Mouse (Mus musculus) retina, embryonic 14.5 days (tissue): ENCODE results near the gene Aatf.

Experiments
- DNase-seq: peaks from one replicate; pipeline ENCODE4 v3.0.0-alpha.2; 2015; ENCODE audit warnings: low spot score

The Aatf gene

DNA sequence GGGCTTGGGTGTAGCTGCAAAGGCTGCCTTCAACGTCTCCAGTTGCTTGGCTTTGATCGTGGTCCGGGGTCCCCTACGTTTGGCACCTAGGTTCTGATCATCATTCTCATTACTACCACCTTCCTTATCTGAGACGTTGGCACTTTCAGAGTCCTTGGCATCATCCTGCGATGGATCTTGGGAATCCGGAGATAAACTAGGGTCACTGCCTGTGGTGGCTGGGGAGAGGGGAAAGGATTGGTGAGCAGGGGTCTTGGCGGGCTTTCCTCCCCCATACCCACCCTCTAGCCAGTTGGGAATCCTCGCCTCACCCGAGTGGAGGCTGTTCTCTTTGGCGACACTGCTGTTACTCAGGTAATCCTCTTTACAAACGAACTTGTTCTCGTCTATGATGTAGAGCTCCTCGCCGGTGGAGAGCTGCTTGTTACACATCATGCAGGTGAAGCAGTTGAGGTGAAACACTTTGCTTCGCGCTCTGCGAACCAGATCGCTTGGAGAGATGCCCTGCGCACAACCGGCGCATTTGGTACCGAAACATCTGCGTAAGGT, 8.5 kb upstream of the Aatf start:
- DNase-seq = peak; percentile 6

DNA sequence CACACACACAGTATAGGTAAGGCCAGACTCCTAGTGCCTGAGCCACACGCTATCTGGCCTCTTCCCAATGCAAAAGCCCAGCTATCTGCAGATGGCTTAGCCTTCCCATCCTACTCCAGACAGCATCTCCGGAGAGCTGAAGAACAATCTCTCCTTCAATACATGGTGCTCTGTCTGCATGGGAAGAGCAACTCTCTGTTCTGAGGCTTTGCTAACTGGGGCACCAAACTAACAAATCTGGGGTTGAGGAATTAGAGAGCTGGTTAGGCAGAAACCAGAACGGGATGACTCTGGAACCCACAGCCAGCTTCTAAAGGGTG, 7.7 kb upstream of the Aatf start:
- DNase-seq = no peak

DNA sequence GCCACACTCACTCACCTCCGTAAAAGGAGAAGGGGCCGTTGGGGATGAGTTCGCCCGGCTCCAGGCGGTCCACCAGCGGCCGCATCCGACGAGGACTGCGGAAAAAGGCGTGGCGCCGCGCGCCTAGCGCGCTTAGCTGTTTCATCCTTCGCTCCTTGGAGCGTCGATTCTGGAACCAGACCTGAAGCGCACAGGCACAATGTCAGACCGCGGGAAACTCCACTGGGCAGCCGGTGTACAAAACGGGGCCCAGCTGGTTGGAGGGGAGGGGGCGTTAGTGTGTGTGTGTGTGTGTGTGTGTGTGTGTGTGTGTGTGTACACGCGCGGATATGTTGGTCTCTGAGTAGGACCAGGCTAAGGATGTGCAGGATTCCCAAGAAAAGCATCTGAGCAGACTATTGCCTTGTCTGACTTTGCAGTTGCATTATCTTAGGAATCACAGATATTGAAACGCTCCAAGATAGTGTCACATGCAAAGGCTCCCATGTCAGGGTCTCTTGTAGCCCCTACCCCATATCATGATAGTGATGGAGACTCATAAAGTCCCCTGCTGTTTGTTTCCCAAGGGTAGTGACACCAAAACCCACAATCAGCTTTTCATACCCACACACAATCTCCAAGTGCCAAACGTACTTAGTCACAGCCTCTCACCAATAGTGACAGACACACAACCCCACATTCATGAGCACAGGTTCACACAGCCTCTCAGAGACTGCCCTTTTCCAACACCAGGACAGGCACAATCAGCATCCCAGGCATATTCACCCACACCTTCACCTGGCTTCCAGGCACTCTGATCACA, 7.1 kb upstream of the Aatf start:
- DNase-seq = peak; percentile 16

DNA sequence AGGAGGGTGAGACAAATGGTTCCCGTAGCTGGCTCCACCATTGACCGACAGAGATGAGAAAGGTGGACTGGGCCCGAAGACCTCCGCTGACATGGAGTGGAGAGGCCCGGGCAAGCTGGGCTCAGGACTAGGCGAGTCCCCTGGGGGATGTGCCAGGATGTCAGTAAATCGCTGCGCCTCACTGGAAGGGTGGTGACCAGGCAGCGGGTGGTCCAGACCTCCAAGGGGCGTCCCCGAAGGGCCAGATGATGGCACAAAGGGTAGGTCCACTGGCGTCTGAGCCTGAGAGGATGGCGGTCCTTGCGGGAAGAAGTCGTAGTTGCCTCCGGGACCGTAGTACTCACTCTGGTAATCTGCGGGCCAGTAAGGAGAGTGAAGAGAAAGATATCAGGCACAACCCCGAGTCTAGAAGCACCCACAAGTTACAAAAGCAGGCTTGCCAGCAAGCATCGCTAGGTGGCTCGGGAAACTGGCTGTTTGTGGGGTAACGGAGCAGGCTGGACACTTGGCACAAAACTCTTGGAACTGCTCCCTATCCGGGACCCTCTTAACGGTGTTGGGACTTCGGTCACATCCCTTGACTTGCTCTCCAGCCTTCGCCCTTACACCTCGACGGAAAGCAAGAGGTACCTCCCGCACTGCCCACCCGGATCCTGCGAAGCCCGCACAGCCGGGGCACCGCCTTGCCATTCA, 6.4 kb upstream of the Aatf start:
- peak; percentile 9 for DNase-seq

DNA sequence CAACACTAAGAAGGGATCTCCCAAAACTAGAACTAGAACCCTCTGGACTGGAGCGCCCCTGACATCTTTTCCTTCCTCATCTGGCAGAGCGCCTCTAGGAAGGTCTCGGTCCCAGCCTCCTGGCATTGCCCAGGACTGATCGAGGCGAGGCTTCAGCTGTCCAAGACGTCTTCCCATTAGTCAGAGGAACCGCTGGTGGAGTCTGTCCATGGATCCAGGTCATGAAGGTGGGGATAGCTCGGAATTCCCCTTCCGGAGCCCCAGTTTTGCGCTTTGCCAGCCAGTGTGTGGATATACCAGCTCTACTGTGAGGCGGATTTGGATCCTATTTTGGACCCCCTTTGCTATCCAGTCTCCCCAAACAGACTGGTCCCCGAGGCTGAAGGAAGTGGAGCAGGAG, 5.7 kb upstream of the Aatf start:
- DNase-seq = peak; percentile 11

DNA sequence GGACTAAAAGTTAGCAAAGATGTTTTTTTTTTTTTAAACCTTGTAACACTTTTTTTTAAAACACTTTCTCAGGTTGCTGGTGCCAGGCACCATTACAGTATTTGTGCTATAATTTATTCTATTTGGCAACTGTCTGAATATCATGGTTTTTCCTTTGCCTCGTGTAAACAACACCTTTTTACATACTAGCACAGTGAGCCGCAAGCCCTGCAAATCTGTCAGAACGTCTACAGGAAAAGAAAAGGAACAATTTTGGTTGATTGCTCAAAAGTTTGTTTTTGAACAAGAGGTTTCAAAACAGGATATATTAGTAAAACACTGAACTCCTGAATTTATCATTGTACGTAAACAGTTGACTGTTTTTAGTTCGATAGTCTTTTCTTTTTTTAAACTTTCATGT, 4.9 kb upstream of the Aatf start:
- DNase-seq = peak; percentile 28

DNA sequence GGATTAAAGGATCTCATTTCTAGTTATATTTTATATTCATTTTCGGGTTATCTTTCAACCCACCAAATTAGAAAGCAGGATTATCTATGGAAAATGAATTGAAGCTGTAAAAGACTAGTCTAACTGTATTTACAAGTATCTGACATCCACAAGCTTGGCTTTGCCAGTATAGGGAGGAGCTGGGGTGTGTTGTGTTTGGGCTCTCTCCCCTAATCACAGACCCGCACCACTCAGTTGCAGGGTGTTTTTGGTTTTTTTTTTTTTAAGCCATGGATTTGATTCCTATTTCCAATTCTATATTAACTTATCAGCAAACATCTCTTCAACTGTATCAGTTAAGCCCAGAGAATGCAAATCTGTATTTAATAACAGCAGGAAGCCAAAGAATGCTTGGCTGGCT, 4.1 kb upstream of the Aatf start:
- DNase-seq = peak; percentile 20

DNA sequence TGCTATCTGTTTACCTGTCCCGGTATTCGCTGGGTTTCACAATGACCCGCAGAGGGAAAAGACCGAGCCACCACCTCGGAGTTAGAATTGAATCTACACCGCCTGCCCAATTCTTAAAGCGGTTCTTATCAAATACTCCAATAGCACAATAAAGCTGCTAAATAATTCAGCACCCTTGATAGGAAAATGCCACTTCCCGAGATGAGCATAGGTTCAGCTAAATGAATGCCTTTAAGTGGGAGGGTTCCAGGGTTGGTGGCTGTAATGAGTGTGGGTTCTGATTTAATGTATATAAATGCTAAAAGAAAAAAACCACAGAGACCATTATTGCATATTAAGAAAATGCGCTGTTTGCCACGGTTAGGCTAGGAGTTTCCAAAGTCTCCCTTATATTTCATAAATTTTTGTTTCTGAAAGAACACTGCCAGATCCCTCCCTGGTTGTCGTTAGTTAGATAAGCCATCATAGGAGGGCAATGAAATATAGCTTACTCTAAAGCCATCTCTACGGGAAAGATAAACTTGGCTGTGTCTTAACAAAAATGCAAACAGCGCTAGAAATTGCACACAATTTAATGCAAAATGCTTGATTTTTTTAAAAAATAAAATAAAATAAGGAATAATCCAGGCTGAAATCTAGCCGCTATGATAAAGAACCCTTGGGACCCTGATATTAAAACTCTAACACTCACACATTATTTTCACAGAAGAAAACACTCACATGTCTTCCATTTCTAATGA, 3.3 kb upstream of the Aatf start:
- peak; percentile 20 for DNase-seq

DNA sequence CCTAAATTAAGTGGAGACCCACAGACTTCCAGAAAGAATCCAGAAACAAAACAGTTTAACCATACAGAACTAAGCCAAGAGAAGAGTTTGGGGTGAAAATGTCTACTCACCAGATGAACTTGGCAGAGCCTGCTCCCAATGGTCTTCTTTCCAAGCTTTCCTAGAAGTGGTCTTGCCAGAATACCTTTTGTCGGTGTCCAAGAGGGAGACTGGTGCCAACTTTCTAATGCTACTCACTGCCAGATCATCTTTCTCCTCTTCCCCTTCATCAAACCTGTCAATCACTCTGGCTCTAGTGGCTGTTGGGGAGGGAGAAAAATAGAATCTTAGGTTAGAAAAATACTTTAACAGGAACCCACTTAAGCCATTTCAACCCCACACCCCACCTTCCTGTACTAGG, 1.3 kb downstream of the Aatf start:
- no peak for DNase-seq

DNA sequence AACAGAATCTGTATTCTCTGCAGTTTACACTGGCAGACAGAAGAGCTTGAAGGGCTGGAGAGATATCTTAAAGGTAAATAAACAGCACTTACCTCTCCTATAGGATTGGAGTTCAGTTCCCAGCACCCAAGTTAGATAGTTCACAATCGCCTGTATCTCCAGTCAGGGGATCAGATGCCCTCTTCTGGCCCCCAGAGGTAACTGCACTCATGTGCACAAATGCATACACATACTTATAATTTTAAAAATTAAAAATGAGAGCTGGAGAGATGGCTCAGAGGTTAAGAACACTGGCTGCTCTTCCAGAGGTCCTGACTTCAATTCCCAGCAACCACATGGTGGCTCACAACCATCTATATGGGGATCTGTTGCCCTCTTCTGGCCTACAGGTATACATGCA, 9.0 kb downstream of the Aatf start:
- no peak for DNase-seq

DNA sequence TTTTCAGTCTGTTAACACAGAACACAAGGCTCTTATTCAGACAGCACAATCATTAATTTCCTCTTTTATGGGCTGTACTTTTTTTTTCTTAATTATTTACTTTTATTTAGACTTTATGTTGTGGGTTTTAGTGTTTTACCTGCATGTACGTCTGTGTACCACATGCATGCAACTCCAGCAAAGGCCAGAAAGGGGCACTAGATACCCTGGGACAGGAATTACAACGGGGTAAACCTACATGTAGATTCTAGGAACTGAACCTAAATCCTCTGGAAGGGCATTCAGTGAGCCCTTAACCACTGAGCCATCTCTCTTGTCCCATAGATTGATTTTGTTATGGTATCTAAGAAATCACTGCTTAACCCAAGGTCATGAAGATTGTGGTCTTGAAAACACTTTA, 15.4 kb downstream of the Aatf start:
- peak; percentile 45 for DNase-seq

DNA sequence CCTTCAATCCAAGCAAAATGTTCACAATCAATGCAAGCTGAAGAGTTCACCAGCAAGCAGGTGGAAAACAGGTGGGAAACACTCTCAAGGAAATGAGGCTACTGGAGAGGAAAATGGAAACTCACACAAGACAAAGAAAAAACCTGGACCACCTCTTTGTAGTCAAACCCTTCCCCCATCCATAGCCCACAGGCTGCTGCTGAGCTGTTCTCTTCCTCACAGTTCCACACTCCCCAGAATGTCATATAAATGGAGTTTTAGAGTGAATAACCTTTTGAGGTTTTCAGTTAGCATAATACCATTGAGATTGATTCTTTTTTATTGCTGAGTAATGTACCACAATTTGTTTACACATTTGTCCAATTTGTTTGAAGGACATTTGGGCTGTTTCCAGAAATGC, 16.4 kb downstream of the Aatf start:
- no peak for DNase-seq

DNA sequence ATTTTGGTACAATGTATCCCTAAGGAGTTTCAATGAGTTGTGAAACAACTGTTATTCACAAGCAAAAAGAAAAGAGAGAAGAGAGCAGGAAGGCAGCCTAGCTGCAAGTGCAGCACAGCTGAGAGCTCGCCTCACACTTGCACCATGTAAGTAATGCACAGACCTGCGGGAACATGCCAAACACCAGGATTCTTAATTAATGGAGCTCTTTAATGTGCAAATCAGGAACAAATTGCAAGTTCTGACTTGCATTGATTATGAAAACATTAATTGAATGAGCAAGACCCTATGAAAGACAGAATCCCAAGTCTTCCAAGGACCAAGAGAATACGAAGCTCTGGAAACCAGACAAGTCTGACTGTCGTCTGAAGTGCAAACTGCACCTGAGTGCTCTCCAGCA, 17.5 kb downstream of the Aatf start:
- no peak for DNase-seq

DNA sequence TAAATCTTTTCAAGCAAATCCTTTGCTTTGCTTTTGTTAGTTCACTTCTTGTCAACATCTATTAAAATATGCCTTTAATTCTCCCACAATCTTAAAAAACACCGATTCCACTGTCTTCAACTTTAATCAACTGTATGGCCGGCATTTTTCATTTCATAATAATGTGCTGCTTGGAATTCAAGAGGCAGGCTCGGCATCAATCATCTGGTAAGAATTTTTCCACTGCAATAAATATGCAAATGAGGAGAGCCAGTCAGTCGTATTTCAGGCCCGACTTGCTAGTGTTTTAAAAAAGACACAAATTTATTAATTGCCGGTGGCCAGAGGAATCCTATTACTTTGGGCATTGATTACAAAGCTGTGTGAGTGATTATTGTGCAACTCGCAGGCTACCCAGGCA, 31.7 kb downstream of the Aatf start:
- DNase-seq = peak; percentile 41

DNA sequence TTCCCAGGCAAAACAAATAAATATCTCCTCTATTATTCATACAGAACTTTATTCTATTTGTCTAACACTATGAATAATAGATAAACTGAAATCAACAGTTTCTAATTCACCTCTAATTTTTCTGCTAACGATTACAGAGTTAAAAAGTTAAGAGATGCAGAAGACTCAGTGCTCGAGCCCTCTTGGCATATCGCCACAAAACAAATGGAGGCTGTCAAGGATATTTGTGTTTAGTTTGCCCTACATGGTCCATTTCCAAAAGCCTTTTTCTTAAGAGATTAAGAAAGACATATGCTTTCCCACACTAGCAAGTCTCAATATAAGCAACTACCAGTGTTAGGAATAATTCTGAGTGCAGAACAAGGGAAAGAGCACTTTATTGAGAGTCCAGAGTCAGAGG, 32.9 kb downstream of the Aatf start:
- no peak for DNase-seq

DNA sequence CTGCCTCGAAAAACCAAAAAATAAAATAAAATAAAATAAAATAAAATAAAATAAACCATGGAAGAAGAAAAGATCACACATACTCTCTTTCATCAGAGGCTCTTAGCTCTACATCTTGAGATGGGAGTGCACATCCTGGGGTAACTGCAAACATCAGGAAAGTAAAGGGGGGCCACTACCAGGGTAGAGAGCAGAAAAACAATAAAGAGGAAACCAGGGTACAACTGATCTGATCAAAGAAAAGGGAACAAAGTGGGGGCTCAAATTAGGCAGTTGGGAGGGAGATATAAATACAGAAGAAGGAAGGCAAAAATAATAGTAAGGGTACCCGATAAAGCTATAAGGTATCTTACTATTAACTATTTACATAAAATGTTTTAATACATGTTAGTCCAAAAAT, 36.7 kb downstream of the Aatf start:
- no peak for DNase-seq

DNA sequence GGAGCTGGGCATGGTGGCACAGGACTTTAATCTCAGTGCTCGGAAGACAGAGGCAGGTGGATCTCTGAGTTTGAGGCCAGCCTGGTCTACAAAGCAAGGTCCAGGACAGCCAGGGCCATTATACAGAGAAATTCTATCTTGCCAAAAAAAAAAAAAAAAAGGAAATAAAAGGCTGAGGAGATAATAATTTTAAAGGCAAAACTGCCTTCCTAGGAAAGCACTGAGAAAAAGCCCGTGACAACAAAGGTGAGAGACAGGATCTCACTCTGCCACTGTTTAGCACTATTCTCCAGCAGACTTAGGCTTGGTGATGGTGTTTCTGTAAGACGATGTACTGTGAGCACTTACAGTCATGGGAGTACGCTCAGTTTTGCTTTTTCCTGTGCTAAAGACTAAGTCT, 37.3 kb downstream of the Aatf start:
- no peak for DNase-seq

DNA sequence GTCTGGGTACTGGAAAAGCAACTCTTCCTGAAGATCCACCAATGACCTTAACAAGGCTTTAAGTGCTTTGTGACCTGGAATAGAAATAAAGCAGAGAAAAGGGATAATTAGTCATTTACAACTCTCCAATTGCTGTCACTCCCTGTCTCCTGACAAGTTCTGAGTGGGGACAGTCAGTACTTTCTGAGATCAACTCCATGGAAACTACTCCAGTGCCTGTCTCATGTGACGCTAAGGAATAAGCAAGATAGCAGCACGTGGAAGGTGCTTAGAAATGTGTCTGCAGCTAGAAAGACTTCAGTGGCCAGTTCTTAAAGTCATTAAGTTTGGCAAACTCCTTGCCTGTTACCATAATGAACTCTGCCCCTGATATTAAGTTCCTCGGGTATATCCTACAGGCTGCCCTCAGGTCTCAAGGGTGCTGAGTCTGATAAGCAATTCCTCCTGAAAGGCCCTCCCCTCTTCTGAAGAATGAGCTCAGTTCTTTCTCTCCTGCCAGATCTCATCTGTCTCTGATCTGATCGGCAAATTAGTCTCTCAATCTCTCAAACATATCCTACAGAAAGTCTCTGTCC, 40.1 kb downstream of the Aatf start:
- DNase-seq = no peak

DNA sequence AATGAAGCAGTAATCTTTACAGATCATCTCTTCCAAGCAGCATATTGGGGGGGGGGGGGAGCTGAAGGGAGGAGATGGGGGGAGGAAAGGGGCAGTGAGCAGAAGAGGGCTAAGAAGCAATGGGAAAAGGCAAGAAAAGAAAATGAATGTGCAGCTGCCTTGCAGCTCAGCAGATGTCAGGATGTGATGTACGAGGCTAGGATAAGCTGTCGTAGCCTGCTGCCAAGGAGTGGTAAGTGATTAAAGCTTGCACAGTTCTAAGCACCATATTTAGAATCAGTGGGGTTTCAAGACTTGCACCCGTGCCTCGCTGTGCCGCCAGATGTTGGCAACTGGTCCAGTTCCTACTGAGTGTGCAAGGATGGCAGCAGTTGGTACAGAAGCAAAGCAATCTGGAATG, 48.8 kb downstream of the Aatf start:
- no peak for DNase-seq

DNA sequence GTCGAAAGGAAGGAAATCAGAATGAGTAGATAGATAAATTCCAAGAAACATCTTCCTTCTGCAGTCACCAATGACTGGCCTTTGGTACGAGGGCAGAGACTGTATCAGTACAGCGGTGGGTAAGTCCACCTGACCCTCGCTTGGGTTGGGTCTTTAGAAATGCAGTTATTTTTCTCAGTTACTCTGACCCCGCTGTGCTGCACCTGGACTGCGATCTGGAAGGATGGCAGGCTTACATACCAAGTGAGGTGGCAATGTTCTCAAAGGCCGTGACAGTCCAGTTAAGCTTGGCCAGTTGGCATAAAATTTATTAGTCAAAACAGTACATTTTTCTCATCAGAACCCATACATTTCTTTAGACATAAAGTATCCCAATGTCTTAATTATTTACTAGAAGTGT, 59.4 kb downstream of the Aatf start:
- no peak for DNase-seq

DNA sequence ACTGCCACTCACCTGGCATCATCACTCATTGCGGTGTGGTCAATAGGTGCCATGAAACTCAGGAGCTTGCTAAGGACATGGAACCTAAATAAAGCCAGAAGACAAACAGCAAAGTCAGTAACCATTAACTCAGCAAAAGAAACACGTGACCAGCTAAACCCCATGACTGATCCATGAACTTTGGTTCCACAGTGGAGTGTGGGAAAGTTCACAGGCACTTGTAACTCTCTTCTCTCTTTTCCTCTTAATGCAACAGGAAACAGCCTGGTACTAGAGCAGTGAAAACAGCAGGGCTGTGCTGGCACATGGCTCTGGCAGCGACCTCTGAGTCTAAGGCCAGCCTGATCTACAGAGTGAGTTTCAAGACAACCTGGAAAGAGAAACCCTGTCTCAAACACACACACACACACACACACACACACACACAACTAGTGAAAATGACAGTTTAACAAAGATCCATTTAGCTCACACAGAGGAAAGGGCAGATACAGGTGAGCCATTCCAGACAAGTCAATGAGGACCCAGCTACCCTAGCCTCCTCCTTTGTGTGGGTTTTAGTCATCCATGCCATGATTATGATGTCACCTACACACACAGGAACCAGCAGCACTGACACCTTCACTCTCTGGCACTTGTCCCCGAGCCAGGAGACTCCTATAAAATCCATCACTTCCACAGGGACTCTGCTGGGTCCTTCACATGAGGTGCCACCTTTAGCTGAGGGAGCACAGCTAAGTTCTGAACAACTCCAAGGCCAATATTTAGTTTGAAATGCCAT, 70.6 kb downstream of the Aatf start:
- no peak for DNase-seq

DNA sequence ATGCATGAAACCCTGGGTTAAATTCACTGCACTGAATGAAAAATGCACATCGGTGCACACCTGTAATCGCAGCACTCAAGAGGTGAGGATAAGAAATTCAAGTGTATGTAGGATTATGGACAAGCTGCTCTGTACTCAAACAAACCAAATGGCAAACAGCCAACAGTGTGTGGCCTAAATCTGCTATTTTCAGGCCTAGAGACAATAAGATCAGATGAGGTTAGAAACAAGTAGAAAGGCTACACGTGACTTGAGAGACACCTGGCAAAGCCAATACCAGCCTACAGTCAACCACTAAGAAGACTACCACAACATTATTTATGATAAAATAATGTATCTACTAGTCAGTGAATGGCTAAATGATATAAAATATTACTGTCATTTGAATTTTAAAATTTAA, 72.9 kb downstream of the Aatf start:
- no peak for DNase-seq
